Mouse (Mus musculus) olfactory bulb, adult 2 months (tissue): ENCODE measurements at regions not wholly inside any gene's neighbourhood (a gene's known extent, or its start where the extent isn't known, plus 50 kb on each side); places are given as distances from the start of the nearest gene placed in this dataset.
"Not testable (repeated sequence)": the region's sequence is repeated elsewhere in the genome, so short reads cannot be mapped to it uniquely, and the experiment has no call there.

Source experiments
- CTCF ChIP-seq: fragments of 200-500 bp; IDR thresholded peaks from 2 replicates; pipeline ENCODE4 v1.5.1; 2012; ENCODE audit warnings: low read depth, mild to moderate bottlenecking, low read length, moderate library complexity; ENCODE audit not compliant: insufficient read depth
- POLR2A ChIP-seq: fragments of 200-500 bp; IDR thresholded peaks from 2 replicates; pipeline ENCODE4 v1.6.1; 2012; ENCODE audit warnings: mild to moderate bottlenecking, low read depth, low read length, moderate library complexity; ENCODE audit not compliant: insufficient read depth

DNA sequence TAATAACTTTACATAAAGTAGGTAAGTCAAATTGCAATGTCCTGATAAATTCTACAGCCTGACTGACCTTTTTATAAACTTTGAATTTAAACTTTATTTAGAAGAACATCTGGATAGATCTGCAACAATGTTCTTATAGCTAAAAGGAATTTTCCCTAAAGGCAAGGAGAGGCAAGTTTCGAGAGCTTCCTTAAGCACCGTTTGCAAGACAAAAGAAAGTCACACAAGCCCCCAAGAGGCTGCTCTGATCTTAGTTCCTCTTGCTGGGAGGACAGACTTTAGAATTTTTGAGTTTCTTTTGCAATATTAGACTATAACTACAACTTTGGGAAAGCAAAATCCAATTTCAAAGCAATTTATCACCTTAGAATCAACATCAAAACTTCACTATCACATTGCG, 165.7 kb upstream of the Klf6 start:
- not testable (repeated sequence) for TF ChIP-seq CTCF, POLR2A
